Mouse (Mus musculus): Measurements from ENCODE around the gene Gm10058. TPM values are rescaled to one million over a fixed set of nuclear protein-coding genes. Genes with fewer than 3 reads are reported as not detected.
"Not testable (repeated sequence)": the region's sequence is repeated elsewhere in the genome, so short reads cannot be mapped to it uniquely, and the experiment has no call there.

The Gm10058 gene
- polyA plus RNA-seq (2012; ENCODE audit: insufficient read depth, insufficient read length, low replicate concordance, missing spikeins): not detected in 2 replicates

- H3K4me1 ChIP-seq (ENCODE audit: control insufficient read depth, insufficient read depth, low read length); H3K4me3 ChIP-seq (ENCODE audit: insufficient read depth, low read depth, low read length); H3K27ac ChIP-seq (ENCODE audit: insufficient read depth, low read depth, low read length): not testable (repeated sequence)
- WGBS: no CpG with 5 or more reads among the region's 5 CpGs
These were observed at the start of gene Gm10058 for GRCm38 (mm10) chrX:27946785-27947184. Gm10058 (minus strand) TSS chrX:27946885.
